Mouse (Mus musculus) kidney, embryonic 15.5 days (tissue): ENCODE results near the gene Afdn. TPM values are rescaled to one million over a fixed set of nuclear protein-coding genes. Genes with fewer than 3 reads are reported as not detected.
"Not testable (repeated sequence)": the region's sequence is repeated elsewhere in the genome, so short reads cannot be mapped to it uniquely, and the experiment has no call there.

Experiments
- ATAC-seq: fragments of 200-750 bp; cut with Nextera tagmentation; replicated peaks from 2 replicates; pipeline ENCODE4 v1.8.0; 2017; ENCODE audit warnings: moderate TSS enrichment; ENCODE audit not compliant: low FRiP score
- H3K27ac ChIP-seq: fragments of 300-500 bp; sonication (generic); 2 replicates; pipeline ENCODE4 v1.5.1; 2015; ENCODE audit warnings: mild to moderate bottlenecking, inconsistent platforms
- H3K27me3 ChIP-seq: fragments of 300-500 bp; sonication (generic); 2 replicates; pipeline ENCODE4 v1.6.1; 2015; ENCODE audit warnings: inconsistent platforms
- H3K36me3 ChIP-seq: fragments of 300-500 bp; sonication (generic); 2 replicates; pipeline ENCODE4 v1.6.1; 2015; ENCODE audit warnings: inconsistent platforms
- H3K4me1 ChIP-seq: fragments of 300-500 bp; sonication (generic); 2 replicates; pipeline ENCODE4 v1.6.1; 2015; ENCODE audit warnings: inconsistent platforms
- H3K4me2 ChIP-seq: fragments of 300-500 bp; sonication (generic); 2 replicates; pipeline ENCODE4 v1.6.1; 2015; ENCODE audit warnings: moderate library complexity, mild to moderate bottlenecking, inconsistent platforms
- H3K4me3 ChIP-seq: fragments of 300-500 bp; sonication (generic); replicated peaks from 2 replicates; pipeline ENCODE4 v1.5.1; 2015; ENCODE audit warnings: mild to moderate bottlenecking, inconsistent platforms
- H3K9ac ChIP-seq: fragments of 300-500 bp; sonication (generic); 2 replicates; pipeline ENCODE4 v1.6.1; 2015; ENCODE audit warnings: mild to moderate bottlenecking, inconsistent platforms
- H3K9me3 ChIP-seq: fragments of 300-500 bp; sonication (generic); replicated peaks from 2 replicates; pipeline ENCODE4 v1.6.1; 2016; ENCODE audit warnings: inconsistent platforms
- WGBS: fragments of 180-500 bp; shearing (Covaris S2); methylation state at CpG from one replicate; pipeline ENCODE4 v1.1.7; 2015; ENCODE audit warnings: mixed read lengths; 5-methylcytosine and 5-hydroxymethylcytosine counted together
- polyA plus RNA-seq: library from polyadenylated mRNA; unstranded; fragments of >200 nt; fragmentation: Nextera tagmentation; extraction: Ambion mirVana; gene quantifications from 2 replicates; pipeline ENCODE4 v1.2.1, GENCODE M21; 2015

The Afdn gene
- polyA plus RNA-seq, 1 experiment from 2014 or later, result 76.5 TPM

- 98% methylated on average over 2 of the region's 2 CpGs for WGBS
- not testable (repeated sequence) for ATAC-seq
Observed at GRCm38 (mm10) chr17:13790033-13790432, 29.7 kb downstream of the Afdn start.

GRCm38 (mm10) chr17:13797691-13798090, 37.4 kb downstream of the Afdn start:
- ATAC-seq, result no peak
- WGBS, result 80% methylated on average over 1 of the region's 1 CpGs

More at GRCm38 (mm10) chr17:13790033-13790432, 29.7 kb downstream of the Afdn start:
- not testable (repeated sequence) for H3K9me3 ChIP-seq, H3K36me3 ChIP-seq, H3K4me3 ChIP-seq, H3K4me2 ChIP-seq, H3K9ac ChIP-seq, H3K4me1 ChIP-seq, H3K27ac ChIP-seq, H3K27me3 ChIP-seq

GRCm38 (mm10) chr17:13802836-13803408, 42.6 kb downstream of the Afdn start:
- 55% methylated on average over 2 of the region's 2 CpGs for WGBS
- H3K27me3 ChIP-seq, result no peaks in the 10 kb centered on the region
- no peak overlapping the region for H3K9ac ChIP-seq
- H3K4me2 ChIP-seq, result no peak overlapping the region
- no peaks in the 10 kb centered on the region for H3K4me1 ChIP-seq
- ATAC-seq, result no peak
- no peak overlapping the region for H3K4me3 ChIP-seq
- H3K36me3 ChIP-seq, result peaks cover 26% of the 10 kb centered on the region
- H3K27ac ChIP-seq, result no peak overlapping the region
- no peaks in the 10 kb centered on the region for H3K9me3 ChIP-seq

More at GRCm38 (mm10) chr17:13797691-13798090, 37.4 kb downstream of the Afdn start:
- H3K27ac ChIP-seq, result no peak overlapping the region
- no peak overlapping the region for H3K9ac ChIP-seq
- no peaks in the 10 kb centered on the region for H3K27me3 ChIP-seq
- H3K4me1 ChIP-seq, result no peaks in the 10 kb centered on the region
- no peak overlapping the region for H3K4me3 ChIP-seq
- H3K4me2 ChIP-seq, result no peak overlapping the region
- no peaks in the 10 kb centered on the region for H3K36me3 ChIP-seq
- H3K9me3 ChIP-seq, result no peaks in the 10 kb centered on the region; the same call in 1 of the 2 replicates

GRCm38 (mm10) chr17:13806016-13806415, 45.7 kb downstream of the Afdn start:
- Histone ChIP-seq H3K4me3 (no peak overlapping the region), H3K27ac (no peak overlapping the region), H3K9me3 (no peaks in the 10 kb centered on the region), H3K4me2 (no peak overlapping the region), H3K36me3 (peaks cover 43% of the 10 kb centered on the region), H3K9ac (no peak overlapping the region), H3K27me3 (no peaks in the 10 kb centered on the region), H3K4me1 (no peaks in the 10 kb centered on the region)
- no peak for ATAC-seq
- 94% methylated on average over 1 of the region's 1 CpGs for WGBS

GRCm38 (mm10) chr17:13817789-13818188, 57.5 kb downstream of the Afdn start:
- Histone ChIP-seq H3K4me1 (no peaks in the 10 kb centered on the region), H3K36me3 (peaks cover 32% of the 10 kb centered on the region), H3K9ac (no peak overlapping the region), H3K9me3 (no peaks in the 10 kb centered on the region), H3K4me2 (no peak overlapping the region), H3K4me3 (no peak overlapping the region), H3K27me3 (no peaks in the 10 kb centered on the region), H3K27ac (no peak overlapping the region)
- WGBS, result 85% methylated on average over 2 of the region's 2 CpGs
- ATAC-seq, result no peak

GRCm38 (mm10) chr17:13819342-13819741, 59.0 kb downstream of the Afdn start:
- Histone ChIP-seq H3K4me1 (no peaks in the 10 kb centered on the region), H3K36me3 (peaks cover 32% of the 10 kb centered on the region), H3K9me3 (no peaks in the 10 kb centered on the region), H3K27ac (no peak overlapping the region), H3K9ac (no peak overlapping the region), H3K4me3 (no peak overlapping the region), H3K27me3 (no peaks in the 10 kb centered on the region), H3K4me2 (no peak overlapping the region)
- no peak for ATAC-seq
- 77% methylated on average over 4 of the region's 4 CpGs for WGBS

- ATAC-seq, result no peak
- H3K4me1 ChIP-seq, result no peaks in the 10 kb centered on the region
- no peak overlapping the region for H3K27ac ChIP-seq
- H3K4me3 ChIP-seq, result no peak overlapping the region
- WGBS, result 89% methylated on average over 2 of the region's 2 CpGs
- H3K27me3 ChIP-seq, result no peaks in the 10 kb centered on the region
- no peaks in the 10 kb centered on the region for H3K9me3 ChIP-seq
- H3K36me3 ChIP-seq, result peaks cover 26% of the 10 kb centered on the region
- H3K9ac ChIP-seq, result no peak overlapping the region
- no peak overlapping the region for H3K4me2 ChIP-seq
Observed at GRCm38 (mm10) chr17:13820676-13821075, 60.3 kb downstream of the Afdn start.

- Histone ChIP-seq H3K27ac (no peak overlapping the region), H3K36me3 (peaks cover 22% of the 10 kb centered on the region), H3K9me3 (no peaks in the 10 kb centered on the region), H3K27me3 (no peaks in the 10 kb centered on the region), H3K4me1 (no peaks in the 10 kb centered on the region), H3K4me3 (no peak overlapping the region), H3K9ac (no peak overlapping the region), H3K4me2 (no peak overlapping the region)
- 88% methylated on average over 2 of the region's 2 CpGs for WGBS
- ATAC-seq, result no peak
Observed at GRCm38 (mm10) chr17:13825421-13825820, 65.1 kb downstream of the Afdn start.

GRCm38 (mm10) chr17:13830234-13830633, 69.9 kb downstream of the Afdn start:
- peaks cover 50% of the 10 kb centered on the region for H3K36me3 ChIP-seq
- H3K27ac ChIP-seq, result no peak overlapping the region
- H3K4me1 ChIP-seq, result no peaks in the 10 kb centered on the region
- no peak overlapping the region for H3K4me3 ChIP-seq
- WGBS, result 94% methylated on average over 1 of the region's 1 CpGs
- no peaks in the 10 kb centered on the region for H3K27me3 ChIP-seq
- no peak for ATAC-seq
- no peak overlapping the region for H3K4me2 ChIP-seq
- no peak overlapping the region for H3K9ac ChIP-seq
- H3K9me3 ChIP-seq, result no peaks in the 10 kb centered on the region

GRCm38 (mm10) chr17:13830636-13831341, 70.5 kb downstream of the Afdn start:
- no peak overlapping the region for H3K4me3 ChIP-seq
- no peaks in the 10 kb centered on the region for H3K4me1 ChIP-seq
- H3K27me3 ChIP-seq, result no peaks in the 10 kb centered on the region
- H3K36me3 ChIP-seq, result peaks cover 56% of the 10 kb centered on the region
- 92% methylated on average over 1 of the region's 1 CpGs for WGBS
- no peak overlapping the region for H3K9ac ChIP-seq
- no peaks in the 10 kb centered on the region for H3K9me3 ChIP-seq
- H3K27ac ChIP-seq, result no peak overlapping the region
- no peak overlapping the region for H3K4me2 ChIP-seq
- 0 out of 2 replicates have a peak, but pooled peaks have one; percentile 56 for ATAC-seq

GRCm38 (mm10) chr17:13835876-13836275, 75.5 kb downstream of the Afdn start:
- no peak overlapping the region for H3K4me3 ChIP-seq
- no peaks in the 10 kb centered on the region for H3K9me3 ChIP-seq
- WGBS, result 84% methylated on average over 4 of the region's 4 CpGs
- H3K27me3 ChIP-seq, result no peaks in the 10 kb centered on the region
- no peak overlapping the region for H3K4me2 ChIP-seq
- no peak for ATAC-seq
- H3K4me1 ChIP-seq, result no peaks in the 10 kb centered on the region
- no peak overlapping the region for H3K27ac ChIP-seq
- H3K9ac ChIP-seq, result no peak overlapping the region
- peaks cover 49% of the 10 kb centered on the region for H3K36me3 ChIP-seq

GRCm38 (mm10) chr17:13850175-13850574, 89.8 kb downstream of the Afdn start:
- Histone ChIP-seq H3K36me3 (peaks cover 74% of the 10 kb centered on the region), H3K9me3 (no peaks in the 10 kb centered on the region), H3K4me3 (no peak overlapping the region), H3K4me2 (no peak overlapping the region), H3K27me3 (no peaks in the 10 kb centered on the region), H3K27ac (no peak overlapping the region), H3K4me1 (no peaks in the 10 kb centered on the region), H3K9ac (no peak overlapping the region)
- no peak for ATAC-seq
- 85% methylated on average over 2 of the region's 2 CpGs for WGBS
